In genomic region chr19:55008463-55009146, GRCm38 (mm10) we compare ENCODE assay signal across 26 mouse cellular contexts.
"Had no signal": no experiment of that assay in that cellular context is flagged by ENCODE, and none has a peak within 500 bp of the region (broad histone marks: within the 10 kb centered on the region; RNA-seq: fewer than 3 reads in every experiment).

No protein-coding gene starts in this region.

- H3K27me3 ChIP-seq: heart, embryonic 13.5 days; heart, embryonic 15.5 days; hindbrain, embryonic 13.5 days; hindbrain, embryonic 15.5 days; kidney, embryonic 15.5 days; limb, embryonic 12.5 days; liver, embryonic 13.5 days; liver, embryonic 15.5 days had no signal

- H3K4me1 ChIP-seq: heart, embryonic 13.5 days; heart, embryonic 15.5 days; hindbrain, embryonic 15.5 days; kidney, embryonic 15.5 days; limb, embryonic 10.5 days; limb, embryonic 12.5 days; liver, embryonic 15.5 days had no signal

- H3K27ac ChIP-seq: heart, adult 2 months; heart, embryonic 13.5 days; heart, embryonic 15.5 days; hindbrain, embryonic 13.5 days; hindbrain, embryonic 15.5 days; hindbrain, postnatal 0 days; kidney, embryonic 15.5 days; kidney, postnatal 0 days; limb, embryonic 10.5 days; limb, embryonic 12.5 days; liver, embryonic 13.5 days; liver, embryonic 15.5 days had no signal

- H3K9me3 ChIP-seq: heart, embryonic 15.5 days; hindbrain, embryonic 15.5 days; kidney, embryonic 15.5 days; limb, embryonic 10.5 days; limb, embryonic 12.5 days; liver, embryonic 13.5 days had no signal

- H3K9ac ChIP-seq: heart, embryonic 13.5 days; heart, embryonic 15.5 days; hindbrain, embryonic 13.5 days; hindbrain, embryonic 15.5 days; kidney, embryonic 15.5 days; limb, embryonic 12.5 days; liver, embryonic 13.5 days; liver, embryonic 15.5 days had no signal

- H3K4me3 ChIP-seq: heart, adult 2 months; heart, embryonic 13.5 days; heart, embryonic 15.5 days; hindbrain, embryonic 13.5 days; hindbrain, embryonic 15.5 days; kidney, embryonic 15.5 days; limb, embryonic 10.5 days; limb, embryonic 12.5 days; liver, embryonic 13.5 days; liver, embryonic 15.5 days had no signal

- H3K36me3 ChIP-seq: heart, embryonic 13.5 days; heart, embryonic 15.5 days; hindbrain, embryonic 13.5 days; hindbrain, embryonic 15.5 days; kidney, embryonic 15.5 days; limb, embryonic 10.5 days; limb, embryonic 12.5 days; liver, embryonic 13.5 days; liver, embryonic 15.5 days had no signal

- H3K4me2 ChIP-seq: heart, embryonic 11.5 days; heart, embryonic 13.5 days; heart, embryonic 15.5 days; hindbrain, embryonic 13.5 days; hindbrain, embryonic 15.5 days; kidney, embryonic 15.5 days; limb, embryonic 12.5 days; liver, embryonic 13.5 days; liver, embryonic 15.5 days had no signal

- DNase-seq: gastrocnemius, postnatal 14 days; gastrocnemius, postnatal 36 days; heart, adult 11 months; heart, adult 2 months; heart, postnatal 14 days; heart, postnatal 36 days; kidney, adult 11 months; kidney, adult 2 months; kidney, adult 9 months; kidney, postnatal 14 days; kidney, postnatal 36 days; layer of hippocampus, adult 9-11 months; layer of hippocampus, postnatal 36 days; liver; liver, embryonic 13.5 days had no signal

- ATAC-seq: hindbrain, postnatal 0 days had no signal
